Comparison of ENCODE assay signal across 8 mouse cellular contexts in genomic region chr10:42761901-42762669, GRCm38 (mm10). TPM values are rescaled to one million over a fixed set of nuclear protein-coding genes. Genes with fewer than 3 reads are reported as not detected.
DNase-seq lines count a peak whose midpoint lies in the region; ATAC-seq and TF ChIP-seq lines count a peak whose summit lies in the region.

No protein-coding gene starts in this region.

- peak overlapping the region; percentile 95 for H3K9ac ChIP-seq in embryonic facial prominence, embryonic 15.5 days
- H3K9ac ChIP-seq in heart, embryonic 15.5 days = peak overlapping the region; percentile 96
- peak overlapping the region; percentile 96 for H3K9ac ChIP-seq in lung, embryonic 15.5 days

- H3K4me3 ChIP-seq in embryonic facial prominence, embryonic 15.5 days (replicated peaks) = peak overlapping the region; percentile 95
- H3K4me3 ChIP-seq in heart, embryonic 15.5 days = peak overlapping the region; percentile 98
- peak overlapping the region; percentile 98 for H3K4me3 ChIP-seq in lung, embryonic 15.5 days
- H3K4me3 ChIP-seq in olfactory bulb, adult 2 months (ENCODE audit: insufficient read depth, low read depth, low read length) = peak overlapping the region; percentile 87

- TF ChIP-seq POLR2A in olfactory bulb, adult 2 months (IDR thresholded peaks at IDR 0.05; ENCODE audit: insufficient read depth, low read depth, low read length) = no peak

- no peak for TF ChIP-seq CTCF in olfactory bulb, adult 2 months (IDR thresholded peaks at IDR 0.05; ENCODE audit: insufficient read depth, low read depth, low read length)

- under 1% methylated on average over 60 of the region's 66 CpGs for WGBS in embryonic facial prominence, embryonic 15.5 days
- WGBS in heart, embryonic 15.5 days = under 1% methylated on average over 65 of the region's 66 CpGs
- under 1% methylated on average over 64 of the region's 66 CpGs for WGBS in lung, embryonic 15.5 days
- WGBS in olfactory bulb, adult 2 months = 1% methylated on average over 66 of the region's 66 CpGs

- H3K4me2 ChIP-seq in embryonic facial prominence, embryonic 15.5 days (replicated peaks) = peak overlapping the region; percentile 73
- H3K4me2 ChIP-seq in heart, embryonic 15.5 days = peak overlapping the region; percentile 64
- H3K4me2 ChIP-seq in lung, embryonic 15.5 days = peak overlapping the region; percentile 73

- peak; percentile 57 for DNase-seq in ZHBTc4 (ENCODE audit: low read depth, low spot score)
- DNase-seq in kidney, postnatal 25 days = peak; percentile 27 to 63
- DNase-seq in yolk sac, embryonic 10.5 days (ENCODE audit: low spot score) = peak; percentile 48

- H3K4me1 ChIP-seq in embryonic facial prominence, embryonic 15.5 days = peaks cover 17% of the 10 kb centered on the region; the same call in 1 of the 2 replicates
- peaks cover 18% of the 10 kb centered on the region for H3K4me1 ChIP-seq in heart, embryonic 15.5 days (replicated peaks)
- peaks cover 19% of the 10 kb centered on the region for H3K4me1 ChIP-seq in lung, embryonic 15.5 days
- peaks cover 6% of the 10 kb centered on the region for H3K4me1 ChIP-seq in olfactory bulb, adult 2 months (ENCODE audit: control insufficient read depth, insufficient read depth, low read length)

- no peaks in the 10 kb centered on the region for H3K9me3 ChIP-seq in embryonic facial prominence, embryonic 15.5 days (replicated peaks)
- H3K9me3 ChIP-seq in heart, embryonic 15.5 days (replicated peaks) = no peaks in the 10 kb centered on the region
- H3K9me3 ChIP-seq in lung, embryonic 15.5 days = no peaks in the 10 kb centered on the region

- peak; percentile 45 for ATAC-seq in CD4-positive, CD25-positive, alpha-beta regulatory T cell, adult 4 months
- ATAC-seq in embryonic facial prominence, embryonic 15.5 days (ENCODE audit: insufficient number of reproducible peaks, low FRiP score, low TSS enrichment, low read depth) = peak; percentile 73
- ATAC-seq in heart, embryonic 15.5 days (replicated peaks; ENCODE audit: insufficient number of reproducible peaks, insufficient read depth, low FRiP score, low read depth) = peak; percentile 69
- peak; percentile 74 for ATAC-seq in lung, embryonic 15.5 days (ENCODE audit: borderline replicate concordance, extremely low read depth, low FRiP score, low TSS enrichment)

- no peaks in the 10 kb centered on the region for H3K27me3 ChIP-seq in embryonic facial prominence, embryonic 15.5 days
- H3K27me3 ChIP-seq in heart, embryonic 15.5 days = no peaks in the 10 kb centered on the region
- H3K27me3 ChIP-seq in lung, embryonic 15.5 days = no peaks in the 10 kb centered on the region

- no peaks in the 10 kb centered on the region for H3K36me3 ChIP-seq in embryonic facial prominence, embryonic 15.5 days
- H3K36me3 ChIP-seq in heart, embryonic 15.5 days = no peaks in the 10 kb centered on the region
- no peaks in the 10 kb centered on the region for H3K36me3 ChIP-seq in lung, embryonic 15.5 days

- peak overlapping the region; percentile 94 for H3K27ac ChIP-seq in embryonic facial prominence, embryonic 15.5 days (replicated peaks)
- H3K27ac ChIP-seq in heart, embryonic 15.5 days = peak overlapping the region; percentile 93
- peak overlapping the region; percentile 92 for H3K27ac ChIP-seq in lung, embryonic 15.5 days
- H3K27ac ChIP-seq in olfactory bulb, adult 2 months (ENCODE audit: insufficient read depth, low read depth, low read length) = peak overlapping the region; percentile 57

RNA-seq across cellular contexts. Expression of gene Sec63, which starts 0.8 kb away (rescaled TPM):
- polyA plus RNA-seq in CD4-positive, CD25-positive, alpha-beta regulatory T cell, adult 4 months (2017; shearing (Covaris generic)) = 10 to 100 TPM; 17.8 to 19.4 TPM
- 23.1 and 27.8 TPM in 2 replicates for polyA plus RNA-seq in embryonic facial prominence, embryonic 15.5 days (2015; fragmentation: Nextera tagmentation; extraction: Ambion mirVana)
- 13.5 and 16.1 TPM in 2 replicates for polyA plus RNA-seq in heart, embryonic 15.5 days (2015; fragmentation: Nextera tagmentation; extraction: Ambion mirVana)
- 20.0 and 20.7 TPM in 2 replicates for polyA plus RNA-seq in lung, embryonic 15.5 days (2015; fragmentation: Nextera tagmentation; extraction: Ambion mirVana)
- polyA plus RNA-seq in olfactory bulb, adult 2 months (2012; ENCODE audit: insufficient read depth, insufficient read length, low replicate concordance, missing spikeins) = not detected in 2 replicates

Comparison
In these comparisons a context has a peak if more than half of its experiments do, and no peak if none do; other contexts are left out.
1. Peak in every context shown above with its lines: DNase-seq, ATAC-seq, H3K4me3 ChIP-seq and H3K27ac ChIP-seq.